Mouse (Mus musculus): Measurements from ENCODE around the gene Fra10ac1.

GRCm38 (mm10) chr19:38156243-38156642, 67.7 kb downstream of the Fra10ac1 start:
- TF ChIP-seq CTCF (IDR thresholded peaks at IDR 0.05; ENCODE audit: low read depth, low read length) (peak; percentile 16; the same call in 1 of the 2 replicates), POLR2A (IDR thresholded peaks at IDR 0.05; ENCODE audit: extremely low read depth, insufficient read depth, low read length) (no peak)
